Mouse (Mus musculus) midbrain, embryonic 11.5 days (tissue): ENCODE results near the gene Angptl8. TPM values are rescaled to one million over a fixed set of nuclear protein-coding genes. Genes with fewer than 3 reads are reported as not detected.

Experiments
- ATAC-seq: fragments of 200-750 bp; cut with Nextera tagmentation; 2 replicates; pipeline ENCODE4 v1.8.0; 2017; ENCODE audit warnings: moderate TSS enrichment, moderate library complexity; ENCODE audit not compliant: low FRiP score
- DNase-seq: peaks from one replicate; pipeline ENCODE4 v3.0.0; 2015; ENCODE audit warnings: low spot score; ENCODE audit errors: missing footprints
- H3K27ac ChIP-seq: fragments of 300-500 bp; sonication (generic); 2 replicates; pipeline ENCODE4 v1.5.1; 2014; ENCODE audit warnings: low read depth, low read length
- H3K27me3 ChIP-seq: fragments of 300-500 bp; sonication (generic); 2 replicates; pipeline ENCODE4 v1.6.1; 2014; ENCODE audit warnings: mild to moderate bottlenecking, low read length, moderate library complexity, mixed read lengths; ENCODE audit not compliant: control insufficient read depth, insufficient read depth
- H3K36me3 ChIP-seq: fragments of 300-500 bp; sonication (generic); 2 replicates; pipeline ENCODE4 v1.6.1; 2014; ENCODE audit warnings: mild to moderate bottlenecking, low read length, moderate library complexity, mixed read lengths; ENCODE audit not compliant: control insufficient read depth, insufficient read depth
- H3K4me1 ChIP-seq: fragments of 300-500 bp; sonication (generic); 2 replicates; pipeline ENCODE4 v1.6.1; 2014; ENCODE audit warnings: low read length; ENCODE audit not compliant: control insufficient read depth, insufficient read depth
- H3K4me2 ChIP-seq: fragments of 300-500 bp; sonication (generic); 2 replicates; pipeline ENCODE4 v1.6.1; 2014; ENCODE audit warnings: mild to moderate bottlenecking, moderate library complexity
- H3K4me3 ChIP-seq: fragments of 300-500 bp; sonication (generic); 2 replicates; pipeline ENCODE4 v1.5.1; 2014; ENCODE audit warnings: low read depth, low read length
- H3K9ac ChIP-seq: fragments of 300-500 bp; sonication (generic); 2 replicates; pipeline ENCODE4 v1.6.1; 2014; ENCODE audit warnings: low read length
- H3K9me3 ChIP-seq: fragments of 300-500 bp; sonication (generic); 2 replicates; pipeline ENCODE4 v1.6.1; 2016; ENCODE audit warnings: low read length; ENCODE audit not compliant: control insufficient read depth
- WGBS: fragments of 180-500 bp; shearing (Covaris S2); extraction: QIAGEN DNeasy Blood & Tissue Kit; methylation state at CpG from one replicate; pipeline ENCODE4 v1.1.7; 2014; 5-methylcytosine and 5-hydroxymethylcytosine counted together
- polyA plus RNA-seq: library from polyadenylated mRNA; unstranded; fragments of >200 nt; fragmentation: Nextera tagmentation; extraction: Ambion mirVana; gene quantifications from 2 replicates; pipeline ENCODE4 v1.2.1, GENCODE M21; 2014

The Angptl8 gene
- polyA plus RNA-seq, 1 experiment from 2014 or later: 0.22 TPM

DNA sequence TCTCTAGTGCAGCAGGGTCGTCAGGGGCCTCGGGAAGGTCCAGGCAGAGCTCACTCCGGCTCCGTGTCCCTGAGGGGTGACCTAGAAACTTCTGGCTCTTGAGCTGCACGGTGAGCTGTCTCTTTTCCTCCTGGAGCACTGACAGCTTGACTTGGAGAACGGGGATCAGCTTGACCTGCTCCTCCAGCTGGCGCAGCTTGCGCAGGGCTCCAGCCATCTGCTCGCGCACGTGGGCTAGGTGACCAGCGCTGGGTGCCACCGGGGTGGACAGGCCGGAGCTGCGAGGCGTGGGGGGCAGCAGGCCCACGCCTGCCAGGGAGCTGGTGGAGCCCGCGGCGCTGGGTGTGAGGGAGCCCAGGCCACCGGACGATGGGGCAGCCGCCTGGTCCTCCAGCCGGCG, 40.4 kb upstream of the Angptl8 start:
- no peak overlapping the region for H3K27ac ChIP-seq
- H3K4me3 ChIP-seq: no peak overlapping the region
- no peak for ATAC-seq
- H3K9me3 ChIP-seq: no peaks in the 10 kb centered on the region
- no peaks in the 10 kb centered on the region; the same call in 1 of the 2 replicates for H3K36me3 ChIP-seq
- no peak overlapping the region for H3K9ac ChIP-seq
- no peak overlapping the region for H3K4me2 ChIP-seq
- no peak for DNase-seq
- no peaks in the 10 kb centered on the region for H3K27me3 ChIP-seq
- WGBS: 95% methylated on average over 25 of the region's 25 CpGs
- H3K4me1 ChIP-seq: peaks cover 7% of the 10 kb centered on the region; the same call in 1 of the 2 replicates

DNA sequence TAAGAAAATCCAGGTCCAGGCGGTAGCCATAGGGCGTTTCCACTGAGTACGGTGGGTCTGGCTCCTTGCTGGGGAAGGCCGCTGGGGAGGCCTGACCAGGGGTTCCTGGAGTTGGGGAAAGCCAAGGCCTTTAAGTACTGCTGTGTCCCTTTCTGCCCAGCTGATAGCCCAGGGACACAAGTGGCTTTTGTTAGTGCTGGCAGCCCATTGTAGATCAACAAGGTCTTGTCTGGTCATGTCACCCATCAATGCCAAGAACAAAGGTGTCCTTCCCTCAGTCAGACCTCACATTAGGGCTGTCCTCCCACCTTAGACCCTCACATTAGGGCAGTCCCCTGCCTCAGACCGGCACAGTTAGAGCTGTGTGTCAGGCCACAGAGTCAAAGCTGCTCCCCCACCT, 39.7 kb upstream of the Angptl8 start:
- H3K4me2 ChIP-seq: no peak overlapping the region
- no peak overlapping the region for H3K27ac ChIP-seq
- H3K27me3 ChIP-seq: no peaks in the 10 kb centered on the region
- H3K36me3 ChIP-seq: no peaks in the 10 kb centered on the region; the same call in 1 of the 2 replicates
- H3K4me3 ChIP-seq: no peak overlapping the region
- DNase-seq (peak; percentile 79), ATAC-seq (no peak)
- no peaks in the 10 kb centered on the region for H3K9me3 ChIP-seq
- H3K9ac ChIP-seq: no peak overlapping the region
- WGBS: 80% methylated on average over 5 of the region's 5 CpGs
- peaks cover 7% of the 10 kb centered on the region; the same call in 1 of the 2 replicates for H3K4me1 ChIP-seq

DNA sequence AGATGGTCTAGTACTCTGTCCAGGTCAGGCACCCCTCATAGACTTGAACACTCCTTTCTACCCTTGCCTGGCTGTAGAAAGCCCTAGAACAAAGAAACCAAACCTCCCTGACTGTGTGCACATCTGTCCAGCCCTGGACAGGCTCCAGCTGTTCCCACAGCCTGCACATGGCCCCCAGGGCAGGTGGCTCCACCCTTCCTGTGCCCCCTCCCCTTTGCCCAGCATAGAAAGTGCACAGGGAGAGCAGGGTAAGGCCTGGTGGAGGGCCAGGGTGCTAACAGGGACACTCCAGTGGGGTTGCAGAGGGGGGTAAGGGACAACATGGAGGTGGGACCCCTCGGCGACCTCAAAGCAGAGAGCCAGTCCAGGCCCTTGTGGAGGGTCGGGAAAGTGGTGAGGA, 39.1 kb upstream of the Angptl8 start:
- ATAC-seq (no peak), DNase-seq (peak; percentile 80)
- no peaks in the 10 kb centered on the region; the same call in 1 of the 2 replicates for H3K36me3 ChIP-seq
- H3K27me3 ChIP-seq: no peaks in the 10 kb centered on the region
- no peak overlapping the region for H3K27ac ChIP-seq
- H3K4me1 ChIP-seq: peaks cover 7% of the 10 kb centered on the region; the same call in 1 of the 2 replicates
- 68% methylated on average over 3 of the region's 3 CpGs for WGBS
- H3K4me2 ChIP-seq: no peak overlapping the region
- H3K9me3 ChIP-seq: no peaks in the 10 kb centered on the region
- no peak overlapping the region for H3K4me3 ChIP-seq
- H3K9ac ChIP-seq: 0 out of 2 replicates have a peak overlapping the region, but pooled peaks have one; percentile 25

DNA sequence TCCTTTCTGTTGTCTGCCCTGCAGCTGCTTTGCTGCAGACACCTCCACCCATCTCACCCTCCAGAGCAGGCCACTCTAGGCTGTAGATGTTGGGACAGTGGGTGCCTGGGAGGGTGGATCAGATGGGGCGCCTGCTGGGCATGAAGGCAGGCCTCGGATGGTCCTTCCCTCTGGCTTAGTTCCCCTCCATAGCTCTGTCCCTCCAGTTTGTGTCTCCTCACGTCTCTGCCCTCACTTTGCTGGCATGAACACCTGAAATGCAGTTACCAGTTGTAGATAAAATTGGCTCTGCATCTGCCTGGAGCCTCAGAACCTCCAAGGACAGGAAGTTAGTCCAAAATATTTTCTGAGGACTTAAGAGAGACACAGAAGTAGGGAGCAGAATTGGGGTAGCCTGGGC, 38.4 kb upstream of the Angptl8 start:
- DNase-seq: peak; percentile 80
- Histone ChIP-seq H3K27ac (no peak overlapping the region), H3K36me3 (no peaks in the 10 kb centered on the region; the same call in 1 of the 2 replicates), H3K9me3 (no peaks in the 10 kb centered on the region), H3K9ac (no peak overlapping the region), H3K4me3 (no peak overlapping the region), H3K4me1 (peaks cover 7% of the 10 kb centered on the region; the same call in 1 of the 2 replicates), H3K27me3 (no peaks in the 10 kb centered on the region), H3K4me2 (no peak overlapping the region; the same call in 1 of the 2 replicates)
- no peak for ATAC-seq
- 75% methylated on average over 3 of the region's 3 CpGs for WGBS

DNA sequence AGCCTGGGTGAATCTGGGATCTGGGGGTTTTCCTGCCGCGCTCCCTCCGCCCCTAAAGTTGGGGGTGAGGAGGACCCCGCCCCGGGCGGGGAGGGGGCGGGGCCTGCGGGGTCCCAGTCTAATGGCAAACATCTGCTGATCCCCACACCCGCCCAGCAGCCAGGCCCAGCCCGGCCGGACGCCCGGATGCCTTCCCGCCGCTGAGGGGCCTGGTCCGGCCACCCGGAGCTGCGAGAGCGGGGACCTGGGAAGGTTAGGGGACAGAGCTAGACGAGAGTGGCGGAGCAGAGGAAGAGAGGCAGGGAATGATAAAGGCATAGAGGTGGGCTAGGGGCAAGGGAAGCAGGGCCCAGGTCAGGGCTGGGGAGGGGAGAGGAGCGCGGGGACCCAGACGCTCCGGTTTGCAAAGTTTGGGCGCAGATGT, 37.4 kb upstream of the Angptl8 start:
- ATAC-seq: peak; percentile 66
- WGBS: 1% methylated on average over 22 of the region's 26 CpGs
- H3K36me3 ChIP-seq: no peaks in the 10 kb centered on the region; the same call in 1 of the 2 replicates
- H3K9ac ChIP-seq: peak overlapping the region; percentile 74
- no peaks in the 10 kb centered on the region for H3K9me3 ChIP-seq
- peaks cover 7% of the 10 kb centered on the region; the same call in 1 of the 2 replicates for H3K4me1 ChIP-seq
- H3K4me2 ChIP-seq: peak overlapping the region; percentile 94
- H3K4me3 ChIP-seq: peak overlapping the region; percentile 72
- H3K27ac ChIP-seq: peak overlapping the region; percentile 61
- peak; percentile 96 for DNase-seq
- H3K27me3 ChIP-seq: no peaks in the 10 kb centered on the region

DNA sequence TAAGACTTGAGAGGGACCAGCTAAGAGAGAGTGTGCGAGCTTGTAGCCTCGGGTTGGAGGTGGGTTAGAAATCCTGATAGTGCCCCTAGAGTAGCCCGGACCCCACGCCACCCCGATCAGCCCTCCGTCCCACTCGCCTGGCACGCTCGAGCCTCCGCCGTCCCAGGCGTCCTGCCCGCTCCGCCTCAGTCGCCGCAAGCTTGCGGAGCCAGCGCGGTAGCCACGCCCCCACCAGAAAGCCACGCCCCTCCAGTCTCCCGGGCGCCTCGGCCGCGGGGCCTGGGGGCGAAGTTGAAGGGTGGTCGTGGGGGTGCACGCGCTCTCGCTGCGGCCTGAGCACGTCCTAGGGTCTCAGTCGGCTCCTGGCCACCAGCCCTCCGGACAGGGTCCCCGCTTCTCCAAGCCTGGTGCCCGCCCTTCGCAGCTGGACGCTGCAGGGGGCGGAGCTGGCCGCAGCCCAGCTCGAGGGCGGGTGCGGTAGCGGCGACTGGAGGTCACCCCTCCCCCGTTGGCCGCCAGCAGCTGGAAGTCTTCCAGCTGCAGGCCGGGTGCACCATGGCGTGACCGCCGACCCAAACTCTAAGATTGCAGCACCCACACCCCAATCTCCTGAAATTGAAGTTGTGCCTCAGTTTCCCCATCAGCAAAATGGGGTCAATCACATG, 36.8 kb upstream of the Angptl8 start, which contains the start of gene Kank2:
Gene Kank2, minus strand, starts transcription at position 400 of the 665 bp plus-strand sequence.
- H3K9me3 ChIP-seq: no peaks in the 10 kb centered on the region
- peak; percentile 99 for DNase-seq
- peak within 1 kb of the TSS; percentile 61 for H3K27ac ChIP-seq
- H3K4me3 ChIP-seq: peak within 1 kb of the TSS; percentile 72
- WGBS: under 1% methylated on average over 52 of the region's 52 CpGs
- ATAC-seq: peak; percentile 88
- H3K9ac ChIP-seq: peak within 1 kb of the TSS; percentile 74
- peaks cover 7% of the 10 kb centered on the region; the same call in 1 of the 2 replicates for H3K4me1 ChIP-seq
- peak within 1 kb of the TSS; percentile 94 for H3K4me2 ChIP-seq
- H3K36me3 ChIP-seq: no peaks in the 10 kb centered on the region; the same call in 1 of the 2 replicates
- H3K27me3 ChIP-seq: no peaks in the 10 kb centered on the region

DNA sequence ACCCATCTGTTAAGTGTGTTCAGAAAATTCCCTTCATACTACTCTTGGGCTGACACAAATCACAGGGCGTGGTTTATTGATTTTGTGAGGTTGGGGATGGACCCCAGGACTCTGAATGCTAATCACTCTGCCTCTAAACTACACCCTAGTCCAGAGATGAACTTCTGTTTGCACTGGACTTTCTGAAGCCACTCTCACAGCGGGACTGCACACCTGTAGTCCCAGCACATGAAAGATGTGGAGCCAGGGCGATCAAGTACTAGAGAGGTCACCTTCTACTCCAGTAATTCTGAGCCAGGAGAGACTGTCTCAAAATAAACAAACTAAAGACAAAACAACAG, 36.3 kb upstream of the Angptl8 start:
- no peak overlapping the region; the same call in 1 of the 2 replicates for H3K9ac ChIP-seq
- 46% methylated on average over 3 of the region's 3 CpGs for WGBS
- no peak for ATAC-seq
- no peaks in the 10 kb centered on the region for H3K27me3 ChIP-seq
- peaks cover 7% of the 10 kb centered on the region; the same call in 1 of the 2 replicates for H3K4me1 ChIP-seq
- no peaks in the 10 kb centered on the region for H3K9me3 ChIP-seq
- no peak overlapping the region for H3K27ac ChIP-seq
- peak overlapping the region; percentile 94 for H3K4me2 ChIP-seq
- DNase-seq: peak; percentile 83
- peak overlapping the region; percentile 72 for H3K4me3 ChIP-seq
- no peaks in the 10 kb centered on the region; the same call in 1 of the 2 replicates for H3K36me3 ChIP-seq

DNA sequence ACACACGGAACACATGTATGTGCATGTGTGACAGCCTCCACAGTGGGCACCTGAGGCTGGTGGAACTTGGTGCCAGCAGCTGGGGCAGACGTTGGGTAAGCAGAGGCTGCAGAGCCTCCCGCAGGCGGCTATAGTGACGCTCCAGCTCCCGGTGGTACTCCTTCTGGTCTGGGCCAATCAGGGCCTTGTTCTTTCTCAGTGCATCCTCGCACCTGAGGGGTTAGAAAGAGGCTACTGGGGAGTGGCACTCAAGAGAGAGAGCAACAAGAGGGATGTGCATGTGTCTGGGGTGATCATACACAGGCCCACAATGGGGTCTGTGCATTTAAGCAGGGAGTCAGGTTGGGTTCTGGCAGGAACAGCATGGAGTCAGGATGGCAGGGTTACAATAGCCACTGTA, 34.2 kb upstream of the Angptl8 start:
- DNase-seq (no peak), ATAC-seq (no peak)
- Histone ChIP-seq H3K27ac (no peak overlapping the region), H3K9me3 (no peaks in the 10 kb centered on the region), H3K4me1 (peaks cover 8% of the 10 kb centered on the region; the same call in 1 of the 2 replicates), H3K9ac (no peak overlapping the region), H3K36me3 (no peaks in the 10 kb centered on the region), H3K4me2 (no peak overlapping the region), H3K27me3 (no peaks in the 10 kb centered on the region), H3K4me3 (no peak overlapping the region)
- WGBS: 73% methylated on average over 7 of the region's 7 CpGs

DNA sequence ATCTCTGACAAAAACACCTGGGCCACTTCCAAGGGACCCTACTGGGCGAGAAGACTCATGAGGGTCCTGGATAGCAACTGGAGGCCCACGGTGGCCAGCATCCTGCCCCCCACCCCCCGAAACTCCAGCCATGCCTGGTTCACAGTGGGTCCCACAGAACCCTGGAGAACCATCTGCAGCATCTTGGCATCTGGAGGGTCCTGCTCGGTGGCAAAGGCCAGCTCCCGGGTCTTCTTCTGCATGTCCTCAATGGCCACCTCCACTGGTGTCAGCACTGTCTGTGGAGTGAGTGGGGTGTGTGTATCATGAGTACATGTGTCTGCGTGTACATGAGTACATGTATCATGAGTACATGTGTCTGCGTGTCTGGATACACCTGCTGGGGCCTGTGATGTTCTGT, 33.7 kb upstream of the Angptl8 start:
- Histone ChIP-seq H3K9ac (no peak overlapping the region), H3K36me3 (no peaks in the 10 kb centered on the region), H3K4me3 (no peak overlapping the region), H3K27ac (no peak overlapping the region), H3K4me1 (0 out of 2 replicates have a peak, but pooled peaks cover 5% of the 10 kb centered on the region), H3K9me3 (no peaks in the 10 kb centered on the region), H3K4me2 (no peak overlapping the region), H3K27me3 (no peaks in the 10 kb centered on the region)
- DNase-seq: no peak
- 88% methylated on average over 7 of the region's 7 CpGs for WGBS
- no peak for ATAC-seq
